Mouse (Mus musculus): ENCODE results near the gene Klk7.

DNA sequence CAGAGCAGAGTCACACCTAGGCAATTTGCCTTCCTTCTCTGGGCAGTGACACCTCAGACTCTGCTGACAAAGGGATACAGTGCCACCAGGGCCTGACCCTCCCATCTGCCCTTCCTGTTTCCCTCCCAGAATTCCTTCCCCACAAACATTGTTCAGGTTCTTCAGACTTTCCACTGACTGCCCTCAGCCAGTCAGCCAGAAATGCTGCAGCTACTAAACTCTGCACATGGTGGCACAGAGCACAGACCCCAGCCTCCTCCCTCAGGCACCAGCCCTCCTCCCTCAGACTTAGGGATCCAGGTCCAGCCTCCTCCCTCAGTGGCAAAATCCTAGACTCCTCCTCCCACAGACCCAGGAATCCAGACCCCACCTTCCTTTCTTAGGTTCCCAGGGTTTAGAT is 5.7 kb downstream of the Klk7 start:
- TF ChIP-seq POLR2A (IDR thresholded peaks at IDR 0.05; ENCODE audit: low read depth, low read length) (no peak), CTCF (conservative IDR thresholded peaks at IDR 0.05; ENCODE audit: insufficient read depth, insufficient read length, low read depth, low read length) (no peak)

Data from kidney, adult 2 months (tissue).